Mouse (Mus musculus): Measurements from ENCODE around the gene Tnip1. TPM values are rescaled to one million over a fixed set of nuclear protein-coding genes. Genes with fewer than 3 reads are reported as not detected.

The Tnip1 gene
- total and polyA plus RNA-seq, 2 experiments, result 3.0 to 8.1 TPM

- Histone ChIP-seq H3K27ac (replicated peaks; ENCODE audit: insufficient read depth, low read depth, low read length) (no peak overlapping the region), H3K79me2 (ENCODE audit: control insufficient read depth, insufficient read depth, low read length) (no peaks in the 10 kb centered on the region), H3K4me3 (ENCODE audit: insufficient read depth, low read depth, low read length) (no peak overlapping the region), H3K4me1 (ENCODE audit: control insufficient read depth, insufficient read depth, low read length) (peaks cover 4% of the 10 kb centered on the region; the same call in 1 of the 2 replicates), H3K9ac (ENCODE audit: low read depth, low read length) (no peak overlapping the region), H3K27me3 (ENCODE audit: control insufficient read depth, insufficient read depth, low read length) (no peaks in the 10 kb centered on the region), H3K36me3 (ENCODE audit: control insufficient read depth, insufficient read depth, low read length) (no peaks in the 10 kb centered on the region)
- TF ChIP-seq POLR2A (IDR thresholded peaks at IDR 0.05; ENCODE audit: extremely low read depth, insufficient read depth, low read length) (no peak), CTCF (IDR thresholded peaks at IDR 0.05; ENCODE audit: low read depth, low read length) (no peak)
- no peak for DNase-seq (ENCODE audit: extremely low read depth, low read depth, low spot score)
- 74% methylated on average over 10 of the region's 10 CpGs for WGBS
These were observed 82.8 kb downstream of the Tnip1 start for GRCm38 (mm10) chr11:54879922-54880321.

- no peaks in the 10 kb centered on the region for H3K27me3 ChIP-seq (ENCODE audit: control insufficient read depth, insufficient read depth, low read length)
- no peak overlapping the region for H3K27ac ChIP-seq (replicated peaks; ENCODE audit: insufficient read depth, low read depth, low read length)
- TF ChIP-seq CTCF (IDR thresholded peaks at IDR 0.05; ENCODE audit: low read depth, low read length) (peak; percentile 36), POLR2A (IDR thresholded peaks at IDR 0.05; ENCODE audit: extremely low read depth, insufficient read depth, low read length) (no peak)
- H3K9ac ChIP-seq (ENCODE audit: low read depth, low read length), result no peak overlapping the region
- no peaks in the 10 kb centered on the region for H3K79me2 ChIP-seq (ENCODE audit: control insufficient read depth, insufficient read depth, low read length)
- WGBS, result 37% methylated on average over 4 of the region's 4 CpGs
- H3K4me1 ChIP-seq (ENCODE audit: control insufficient read depth, insufficient read depth, low read length), result peaks cover 4% of the 10 kb centered on the region; the same call in 1 of the 2 replicates
- peak; percentile 53 for DNase-seq (ENCODE audit: extremely low read depth, low read depth, low spot score)
- no peak overlapping the region for H3K4me3 ChIP-seq (ENCODE audit: insufficient read depth, low read depth, low read length)
- H3K36me3 ChIP-seq (ENCODE audit: control insufficient read depth, insufficient read depth, low read length), result no peaks in the 10 kb centered on the region
These were observed 83.3 kb downstream of the Tnip1 start for GRCm38 (mm10) chr11:54879434-54879833.

DNA sequence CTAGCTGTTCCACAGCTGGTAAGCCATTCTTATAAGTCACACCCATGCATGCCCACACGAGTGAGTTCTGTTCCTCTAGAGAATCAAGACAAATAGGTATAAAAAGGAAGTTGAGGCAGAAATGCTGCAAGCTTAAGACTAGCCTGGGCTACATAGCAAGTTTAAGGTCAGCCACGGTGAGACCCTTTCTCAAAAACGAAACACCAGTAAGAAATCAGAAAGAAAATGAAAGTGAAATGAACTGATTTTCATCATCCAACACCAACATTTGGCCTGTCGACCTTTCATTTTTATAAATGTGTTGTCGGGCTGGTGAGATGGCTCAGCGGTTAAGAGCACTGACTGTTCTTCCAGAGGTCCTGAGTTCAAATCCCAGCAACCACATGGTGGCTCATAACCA, 83.8 kb downstream of the Tnip1 start:
- no peak overlapping the region for H3K9ac ChIP-seq (ENCODE audit: low read depth, low read length)
- no peaks in the 10 kb centered on the region for H3K79me2 ChIP-seq (ENCODE audit: control insufficient read depth, insufficient read depth, low read length)
- no peak overlapping the region for H3K4me3 ChIP-seq (ENCODE audit: insufficient read depth, low read depth, low read length)
- WGBS, result 73% methylated on average over 6 of the region's 6 CpGs
- DNase-seq (ENCODE audit: extremely low read depth, low read depth, low spot score), result no peak
- H3K36me3 ChIP-seq (ENCODE audit: control insufficient read depth, insufficient read depth, low read length), result peaks cover 2% of the 10 kb centered on the region; the same call in 1 of the 2 replicates
- TF ChIP-seq CTCF (IDR thresholded peaks at IDR 0.05; ENCODE audit: low read depth, low read length), result no peak
- TF ChIP-seq POLR2A (IDR thresholded peaks at IDR 0.05; ENCODE audit: extremely low read depth, insufficient read depth, low read length), result no peak
- H3K27me3 ChIP-seq (ENCODE audit: control insufficient read depth, insufficient read depth, low read length), result no peaks in the 10 kb centered on the region
- H3K4me1 ChIP-seq (ENCODE audit: control insufficient read depth, insufficient read depth, low read length), result peaks cover 4% of the 10 kb centered on the region; the same call in 1 of the 2 replicates
- H3K27ac ChIP-seq (replicated peaks; ENCODE audit: insufficient read depth, low read depth, low read length), result no peak overlapping the region

- H3K4me1 ChIP-seq (ENCODE audit: control insufficient read depth, insufficient read depth, low read length), result peaks cover 5% of the 10 kb centered on the region
- no peak for TF ChIP-seq POLR2A (IDR thresholded peaks at IDR 0.05; ENCODE audit: extremely low read depth, insufficient read depth, low read length)
- no peak for TF ChIP-seq CTCF (IDR thresholded peaks at IDR 0.05; ENCODE audit: low read depth, low read length)
- no peak overlapping the region for H3K4me3 ChIP-seq (ENCODE audit: insufficient read depth, low read depth, low read length)
- H3K36me3 ChIP-seq (ENCODE audit: control insufficient read depth, insufficient read depth, low read length), result peaks cover 21% of the 10 kb centered on the region
- H3K9ac ChIP-seq (ENCODE audit: low read depth, low read length), result no peak overlapping the region
- no peaks in the 10 kb centered on the region for H3K79me2 ChIP-seq (ENCODE audit: control insufficient read depth, insufficient read depth, low read length)
- H3K27ac ChIP-seq (replicated peaks; ENCODE audit: insufficient read depth, low read depth, low read length), result no peak overlapping the region
- 96% methylated on average over 5 of the region's 5 CpGs for WGBS
- no peak for DNase-seq (ENCODE audit: extremely low read depth, low read depth, low spot score)
- H3K27me3 ChIP-seq (ENCODE audit: control insufficient read depth, insufficient read depth, low read length), result no peaks in the 10 kb centered on the region
These were observed 86.7 kb downstream of the Tnip1 start for GRCm38 (mm10) chr11:54876031-54876430.

GRCm38 (mm10) chr11:54871831-54872537, 90.7 kb downstream of the Tnip1 start:
- H3K79me2 ChIP-seq (ENCODE audit: control insufficient read depth, insufficient read depth, low read length), result 0 out of 2 replicates have a peak, but pooled peaks cover 3% of the 10 kb centered on the region
- TF ChIP-seq CTCF (IDR thresholded peaks at IDR 0.05; ENCODE audit: low read depth, low read length) (no peak), POLR2A (IDR thresholded peaks at IDR 0.05; ENCODE audit: extremely low read depth, insufficient read depth, low read length) (no peak)
- no peak overlapping the region for H3K4me3 ChIP-seq (ENCODE audit: insufficient read depth, low read depth, low read length)
- H3K27ac ChIP-seq (replicated peaks; ENCODE audit: insufficient read depth, low read depth, low read length), result 0 out of 2 replicates have a peak overlapping the region, but pooled peaks have one; percentile 21
- H3K4me1 ChIP-seq (ENCODE audit: control insufficient read depth, insufficient read depth, low read length), result peaks cover 9% of the 10 kb centered on the region
- WGBS, result 34% methylated on average over 7 of the region's 7 CpGs
- peaks cover 34% of the 10 kb centered on the region for H3K36me3 ChIP-seq (ENCODE audit: control insufficient read depth, insufficient read depth, low read length)
- no peak overlapping the region for H3K9ac ChIP-seq (ENCODE audit: low read depth, low read length)
- H3K27me3 ChIP-seq (ENCODE audit: control insufficient read depth, insufficient read depth, low read length), result no peaks in the 10 kb centered on the region
- DNase-seq (ENCODE audit: extremely low read depth, low read depth, low spot score), result peak; percentile 68

- Histone ChIP-seq H3K27ac (replicated peaks; ENCODE audit: insufficient read depth, low read depth, low read length) (no peak overlapping the region), H3K4me1 (ENCODE audit: control insufficient read depth, insufficient read depth, low read length) (peaks cover 9% of the 10 kb centered on the region), H3K9ac (ENCODE audit: low read depth, low read length) (no peak overlapping the region), H3K27me3 (ENCODE audit: control insufficient read depth, insufficient read depth, low read length) (no peaks in the 10 kb centered on the region), H3K36me3 (ENCODE audit: control insufficient read depth, insufficient read depth, low read length) (peaks cover 34% of the 10 kb centered on the region), H3K79me2 (ENCODE audit: control insufficient read depth, insufficient read depth, low read length) (peaks cover 7% of the 10 kb centered on the region; the same call in 1 of the 2 replicates), H3K4me3 (ENCODE audit: insufficient read depth, low read depth, low read length) (no peak overlapping the region)
- DNase-seq (ENCODE audit: extremely low read depth, low read depth, low spot score), result no peak
- no peak for TF ChIP-seq POLR2A (IDR thresholded peaks at IDR 0.05; ENCODE audit: extremely low read depth, insufficient read depth, low read length)
- TF ChIP-seq CTCF (IDR thresholded peaks at IDR 0.05; ENCODE audit: low read depth, low read length), result no peak
- WGBS, result 78% methylated on average over 3 of the region's 3 CpGs
These were observed 93.4 kb downstream of the Tnip1 start for GRCm38 (mm10) chr11:54869318-54869717.

Data from liver, adult 2 months (tissue).